ENCODE assay signal across 8 mouse cellular contexts in the genomic region with DNA sequence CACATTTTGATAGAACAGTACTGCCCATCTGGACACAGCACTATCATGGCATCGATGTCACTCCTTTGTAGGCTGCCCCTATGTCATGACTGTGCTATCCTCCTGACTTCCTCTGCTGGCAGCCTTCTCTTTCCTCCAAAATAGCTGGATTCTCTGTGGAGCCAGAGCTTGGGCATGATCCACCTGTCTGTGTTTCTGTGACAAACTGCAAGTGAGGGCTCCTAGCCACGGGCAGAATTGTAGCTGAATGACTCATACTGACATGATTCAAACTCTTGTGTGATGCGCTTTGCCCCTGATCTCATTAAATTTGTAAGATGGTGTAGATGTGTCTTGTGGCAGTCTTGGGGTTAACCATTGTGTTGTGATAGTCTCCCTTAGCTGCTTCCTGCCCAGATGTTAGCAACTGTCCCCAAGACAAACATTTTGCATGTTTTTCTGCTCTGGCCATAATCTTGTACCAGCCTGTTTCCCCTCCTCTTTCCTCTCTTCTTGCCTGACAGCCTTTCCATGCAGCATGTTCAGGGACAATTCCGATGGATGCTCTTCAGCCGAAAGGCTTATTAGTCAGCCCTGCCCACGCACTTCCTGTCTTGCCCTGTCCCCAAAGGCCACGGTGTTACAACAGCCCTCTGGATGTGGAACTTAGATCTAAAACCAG.
DNase-seq lines count a peak whose midpoint lies in the region; ATAC-seq and TF ChIP-seq lines count a peak whose summit lies in the region.

No protein-coding gene starts in this region.

- no peaks in the 10 kb centered on the region for H3K36me3 ChIP-seq in stomach, postnatal 0 days (ENCODE audit: control insufficient read depth, insufficient read depth, low read length)
- no peaks in the 10 kb centered on the region for H3K36me3 ChIP-seq in midbrain, embryonic 14.5 days (ENCODE audit: control insufficient read depth, insufficient read depth, low read length)

- no peak overlapping the region for H3K4me3 ChIP-seq in bone marrow macrophage, adult 2 months (ENCODE audit: insufficient read depth, low read length)
- no peak overlapping the region for H3K4me3 ChIP-seq in stomach, postnatal 0 days (ENCODE audit: low read depth, low read length)
- H3K4me3 ChIP-seq in midbrain, embryonic 14.5 days (replicated peaks; ENCODE audit: low read depth, low read length), result no peak overlapping the region

- no peak for TF ChIP-seq CTCF in bone marrow macrophage, adult 2 months (IDR thresholded peaks at IDR 0.05; ENCODE audit: low read depth, low read length)
- TF ChIP-seq CTCF in stomach, postnatal 0 days (IDR thresholded peaks at IDR 0.05; ENCODE audit: low read depth), result no peak

- TF ChIP-seq POLR2A in bone marrow macrophage, adult 2 months (IDR thresholded peaks at IDR 0.05; ENCODE audit: borderline replicate concordance, low read depth, low read length), result no peak

- no peaks in the 10 kb centered on the region for H3K9me3 ChIP-seq in stomach, postnatal 0 days (ENCODE audit: control insufficient read depth, low read length)
- no peaks in the 10 kb centered on the region for H3K9me3 ChIP-seq in midbrain, embryonic 14.5 days (ENCODE audit: control insufficient read depth, low read length)

- WGBS in stomach, postnatal 0 days, result 57% methylated on average over 7 of the region's 7 CpGs
- 86% methylated on average over 7 of the region's 7 CpGs for WGBS in midbrain, embryonic 14.5 days

- no peak for TF ChIP-seq EP300 in stomach, postnatal 0 days (optimal IDR thresholded peaks at IDR 0.05)

- ATAC-seq in stomach, postnatal 0 days (ENCODE audit: low FRiP score, low TSS enrichment), result peak; percentile 13; the same call in 1 of the 2 replicates
- ATAC-seq in midbrain, embryonic 14.5 days (ENCODE audit: low FRiP score, low TSS enrichment), result no peak

- no peak overlapping the region for H3K4me2 ChIP-seq in stomach, postnatal 0 days (replicated peaks; ENCODE audit: low read depth)
- no peak overlapping the region for H3K4me2 ChIP-seq in midbrain, embryonic 14.5 days (ENCODE audit: low read length)

- H3K27ac ChIP-seq in bone marrow macrophage, adult 2 months (ENCODE audit: insufficient read depth, low read depth, low read length), result peak overlapping the region; percentile 67
- H3K27ac ChIP-seq in stomach, postnatal 0 days (replicated peaks), result no peak overlapping the region
- H3K27ac ChIP-seq in midbrain, embryonic 14.5 days (replicated peaks; ENCODE audit: low read depth, low read length), result no peak overlapping the region

- H3K27me3 ChIP-seq in stomach, postnatal 0 days (ENCODE audit: control insufficient read depth, insufficient read depth, low read length), result no peaks in the 10 kb centered on the region
- no peaks in the 10 kb centered on the region for H3K27me3 ChIP-seq in midbrain, embryonic 14.5 days (ENCODE audit: control insufficient read depth, insufficient read depth, low read length)

- H3K9ac ChIP-seq in stomach, postnatal 0 days (ENCODE audit: low read length), result no peak overlapping the region
- no peak overlapping the region for H3K9ac ChIP-seq in midbrain, embryonic 14.5 days (replicated peaks; ENCODE audit: low read length)

- peak; percentile 35 for DNase-seq in right cerebral cortex, adult 18-20 months
- DNase-seq in right cerebral cortex, postnatal 10 days (ENCODE audit: low spot score in 2 of 2), result no peak
- DNase-seq in induced T-regulatory cell, adult 2 months (ENCODE audit: low read depth), result peak; percentile 66
- no peak for DNase-seq in stomach, postnatal 0 days (ENCODE audit: low spot score)
- no peak for DNase-seq in urinary bladder, adult 2 months (ENCODE audit: low spot score)
- DNase-seq in urinary bladder, postnatal 10 days (ENCODE audit: low spot score), result no peak
- DNase-seq in midbrain, embryonic 14.5 days, result no peak

- H3K4me1 ChIP-seq in bone marrow macrophage, adult 2 months (ENCODE audit: control insufficient read depth, insufficient read depth, low read length), result peaks cover 64% of the 10 kb centered on the region
- no peaks in the 10 kb centered on the region for H3K4me1 ChIP-seq in stomach, postnatal 0 days (replicated peaks; ENCODE audit: control insufficient read depth, insufficient read depth)
- 0 out of 2 replicates have a peak, but pooled peaks cover 7% of the 10 kb centered on the region for H3K4me1 ChIP-seq in midbrain, embryonic 14.5 days (ENCODE audit: control insufficient read depth, insufficient read depth, low read length)

Comparison
In these comparisons a context has a peak if more than half of its experiments do, and no peak if none do; other contexts are left out.
1. DNase-seq: peak in right cerebral cortex, adult 18-20 months (single experiment) and induced T-regulatory cell, adult 2 months (single experiment); none in right cerebral cortex, postnatal 10 days (0 of 2), stomach, postnatal 0 days (single experiment), urinary bladder, adult 2 months (single experiment), urinary bladder, postnatal 10 days (single experiment) and midbrain, embryonic 14.5 days (single experiment).